ENCODE assay signal across 10 mouse cellular contexts in genomic region chr10:59965362-59965695, GRCm38 (mm10). TPM values are rescaled to one million over a fixed set of nuclear protein-coding genes. Genes with fewer than 3 reads are reported as not detected.
A peak's percentile ranks its signal among the peaks of the same experiment; 100 is the strongest.
DNase-seq lines count a peak whose midpoint lies in the region; ATAC-seq and TF ChIP-seq lines count a peak whose summit lies in the region.
"Had no signal": no experiment of that assay in that cellular context is flagged by ENCODE, and none has a peak within 500 bp of the region (broad histone marks: within the 10 kb centered on the region; RNA-seq: fewer than 3 reads in every experiment).

No protein-coding gene starts in this region.

- peaks cover 42% of the 10 kb centered on the region for H3K4me1 ChIP-seq in lung, embryonic 15.5 days
- peaks cover 29% of the 10 kb centered on the region for H3K4me1 ChIP-seq in hindbrain, embryonic 15.5 days (replicated peaks)
- peaks cover 18% of the 10 kb centered on the region for H3K4me1 ChIP-seq in olfactory bulb, adult 2 months (ENCODE audit: control insufficient read depth, insufficient read depth, low read length)

- H3K4me2 ChIP-seq in lung, embryonic 15.5 days: peak overlapping the region; percentile 48; the same call in 1 of the 2 replicates
- peak overlapping the region; percentile 46 for H3K4me2 ChIP-seq in hindbrain, embryonic 15.5 days

- H3K9me3 ChIP-seq in lung, embryonic 15.5 days: no peaks in the 10 kb centered on the region
- H3K9me3 ChIP-seq in hindbrain, embryonic 15.5 days: no peaks in the 10 kb centered on the region

- WGBS in lung, embryonic 15.5 days: 26% methylated on average over 9 of the region's 9 CpGs
- WGBS in hindbrain, embryonic 15.5 days: 33% methylated on average over 9 of the region's 9 CpGs
- WGBS in olfactory bulb, adult 2 months: 36% methylated on average over 9 of the region's 9 CpGs

- H3K36me3 ChIP-seq in lung, embryonic 15.5 days: no peaks in the 10 kb centered on the region
- no peaks in the 10 kb centered on the region for H3K36me3 ChIP-seq in hindbrain, embryonic 15.5 days

- peak overlapping the region; percentile 35 for H3K27ac ChIP-seq in gastrocnemius, adult 2 months
- peak overlapping the region; percentile 54 for H3K27ac ChIP-seq in lung, embryonic 15.5 days
- H3K27ac ChIP-seq in hindbrain, embryonic 15.5 days (replicated peaks): no peak overlapping the region; the same call in 1 of the 2 replicates
- H3K27ac ChIP-seq in olfactory bulb, adult 2 months (ENCODE audit: insufficient read depth, low read depth, low read length): peak overlapping the region; percentile 27; the same call in 1 of the 2 replicates

- ATAC-seq in lung, embryonic 15.5 days (ENCODE audit: borderline replicate concordance, extremely low read depth, low FRiP score, low TSS enrichment): no peak
- no peak; the same call in 1 of the 2 replicates for ATAC-seq in hindbrain, embryonic 15.5 days (ENCODE audit: low FRiP score, low read depth)

- no peak for DNase-seq in gastrocnemius, adult 2 months
- no peak for DNase-seq in gastrocnemius, adult 18-20 months (ENCODE audit: low spot score)
- no peak for DNase-seq in lung, adult 18-20 months
- no peak for DNase-seq in adrenal gland, postnatal 4 days (ENCODE audit: low spot score in 2 of 2)
- DNase-seq in cerebellum, adult 11-12 months: no peak
- DNase-seq: cerebellum, postnatal 25 days; left cerebral cortex, postnatal 4 days had no signal

- H3K9ac ChIP-seq in lung, embryonic 15.5 days: no peak overlapping the region
- no peak overlapping the region for H3K9ac ChIP-seq in hindbrain, embryonic 15.5 days

- no peak for TF ChIP-seq CTCF in gastrocnemius, adult 2 months (IDR thresholded peaks at IDR 0.05)
- no peak for TF ChIP-seq CTCF in olfactory bulb, adult 2 months (IDR thresholded peaks at IDR 0.05; ENCODE audit: insufficient read depth, low read depth, low read length)

- no peak overlapping the region for H3K4me3 ChIP-seq in gastrocnemius, adult 2 months
- no peak overlapping the region for H3K4me3 ChIP-seq in lung, embryonic 15.5 days
- no peak overlapping the region for H3K4me3 ChIP-seq in hindbrain, embryonic 15.5 days
- no peak overlapping the region for H3K4me3 ChIP-seq in olfactory bulb, adult 2 months (ENCODE audit: insufficient read depth, low read depth, low read length)

- intact Hi-C loops in gastrocnemius, adult 2 months (cut with DNase I): no loop called here

- no peaks in the 10 kb centered on the region for H3K27me3 ChIP-seq in lung, embryonic 15.5 days
- no peaks in the 10 kb centered on the region for H3K27me3 ChIP-seq in hindbrain, embryonic 15.5 days

- no peak for TF ChIP-seq POLR2A in olfactory bulb, adult 2 months (IDR thresholded peaks at IDR 0.05; ENCODE audit: insufficient read depth, low read depth, low read length)

RNA-seq across cellular contexts. Expression of gene Ddit4, which starts 13.7 kb away (rescaled TPM):
- 100 to 1,000 TPM in 1 of 2 experiments, 10 to 100 TPM in 1; 15.4 to 183 TPM for total RNA-seq in gastrocnemius, adult 2 months (2021)
- total RNA-seq in gastrocnemius, adult 18-20 months (2021): 100 to 1,000 TPM in 1 of 2 experiments, 1 to 10 TPM in 1; 8.1 to 202 TPM
- polyA plus RNA-seq in lung, embryonic 15.5 days (2015; fragmentation: Nextera tagmentation; extraction: Ambion mirVana): 43.2 and 49.6 TPM in 2 replicates
- polyA plus RNA-seq in hindbrain, embryonic 15.5 days (2015; fragmentation: Nextera tagmentation; extraction: Ambion mirVana): 68.9 and 71.1 TPM in 2 replicates
- polyA plus RNA-seq in olfactory bulb, adult 2 months (2012; ENCODE audit: insufficient read depth, insufficient read length, low replicate concordance, missing spikeins): 264 TPM in 1 of 2 replicates, not detected in the other
- total RNA-seq in adrenal gland, postnatal 4 days (2021): 10 to 100 TPM; 59.7 to 80.6 TPM

RNA-seq across cellular contexts. Expression of gene Ascc1, which starts 37.3 kb away (rescaled TPM):
- 10 to 100 TPM; 13.6 to 14.6 TPM for total RNA-seq in gastrocnemius, adult 2 months (2021)
- total RNA-seq in gastrocnemius, adult 18-20 months (2021): 10 to 100 TPM; 14.2 to 15.3 TPM
- polyA plus RNA-seq in lung, embryonic 15.5 days (2015; fragmentation: Nextera tagmentation; extraction: Ambion mirVana): 42.4 and 45.2 TPM in 2 replicates
- 46.4 and 49.1 TPM in 2 replicates for polyA plus RNA-seq in hindbrain, embryonic 15.5 days (2015; fragmentation: Nextera tagmentation; extraction: Ambion mirVana)
- polyA plus RNA-seq in olfactory bulb, adult 2 months (2012; ENCODE audit: insufficient read depth, insufficient read length, low replicate concordance, missing spikeins): not detected in 2 replicates
- total RNA-seq in adrenal gland, postnatal 4 days (2021): 10 to 100 TPM; 35.7 to 38.0 TPM

RNA-seq across cellular contexts. Expression of gene Anapc16, which starts 37.6 kb away (rescaled TPM):
- total RNA-seq in gastrocnemius, adult 2 months (2021): 10 to 100 TPM; 49.5 to 50.7 TPM
- total RNA-seq in gastrocnemius, adult 18-20 months (2021): 10 to 100 TPM; 43.7 to 43.9 TPM
- polyA plus RNA-seq in lung, embryonic 15.5 days (2015; fragmentation: Nextera tagmentation; extraction: Ambion mirVana): 109 and 112 TPM in 2 replicates
- polyA plus RNA-seq in hindbrain, embryonic 15.5 days (2015; fragmentation: Nextera tagmentation; extraction: Ambion mirVana): 106 and 120 TPM in 2 replicates
- not detected in 2 replicates for polyA plus RNA-seq in olfactory bulb, adult 2 months (2012; ENCODE audit: insufficient read depth, insufficient read length, low replicate concordance, missing spikeins)
- total RNA-seq in adrenal gland, postnatal 4 days (2021): 10 to 100 TPM; 82.2 to 88.4 TPM
